Mouse (Mus musculus) forebrain, embryonic 12.5 days (tissue): ENCODE measurements at regions not wholly inside any gene's neighbourhood (a gene's known extent, or its start where the extent isn't known, plus 50 kb on each side); places are given as distances from the start of the nearest gene placed in this dataset.

Source experiments
- ATAC-seq: fragments of 200-750 bp; cut with Nextera tagmentation; 2 replicates; pipeline ENCODE4 v1.8.0; 2017; ENCODE audit warnings: moderate TSS enrichment; ENCODE audit not compliant: low FRiP score
- H3K27ac ChIP-seq: fragments of 300-500 bp; sonication (generic); 2 replicates; pipeline ENCODE4 v1.5.1; 2016; ENCODE audit warnings: mild to moderate bottlenecking
- H3K27me3 ChIP-seq: fragments of 300-500 bp; sonication (generic); 2 replicates; pipeline ENCODE4 v1.6.1; 2016; ENCODE audit warnings: mild to moderate bottlenecking
- H3K36me3 ChIP-seq: fragments of 300-500 bp; sonication (generic); replicated peaks from 2 replicates; pipeline ENCODE4 v1.6.1; 2016; ENCODE audit warnings: mild to moderate bottlenecking
- H3K4me1 ChIP-seq: fragments of 300-500 bp; sonication (generic); 2 replicates; pipeline ENCODE4 v1.6.1; 2016
- H3K4me2 ChIP-seq: fragments of 300-500 bp; sonication (generic); 2 replicates; pipeline ENCODE4 v1.6.1; 2016; ENCODE audit warnings: mild to moderate bottlenecking, moderate library complexity
- H3K4me3 ChIP-seq: fragments of 300-500 bp; sonication (generic); replicated peaks from 2 replicates; pipeline ENCODE4 v1.5.1; 2016; ENCODE audit warnings: mild to moderate bottlenecking
- H3K9ac ChIP-seq: fragments of 300-500 bp; sonication (generic); 2 replicates; pipeline ENCODE4 v1.6.1; 2016; ENCODE audit warnings: mild to moderate bottlenecking
- H3K9me3 ChIP-seq: fragments of 300-500 bp; sonication (generic); 2 replicates; pipeline ENCODE4 v1.6.1; 2016
- WGBS: fragments of 180-500 bp; shearing (Covaris S2); methylation state at CpG from one replicate; pipeline ENCODE4 v1.1.7; 2016; 5-methylcytosine and 5-hydroxymethylcytosine counted together

GRCm38 (mm10) chr4:124015323-124015722, 97.5 kb upstream of the 4930535I16Rik start:
- Histone ChIP-seq H3K36me3 (no peaks in the 10 kb centered on the region), H3K4me3 (no peak overlapping the region), H3K9ac (no peak overlapping the region), H3K9me3 (no peaks in the 10 kb centered on the region), H3K4me1 (peaks cover 6% of the 10 kb centered on the region; the same call in 1 of the 2 replicates), H3K4me2 (no peak overlapping the region), H3K27me3 (no peaks in the 10 kb centered on the region; the same call in 1 of the 2 replicates), H3K27ac (no peak overlapping the region)
- ATAC-seq = no peak
- 47% methylated on average over 6 of the region's 6 CpGs for WGBS

- H3K4me1 ChIP-seq = peaks cover 6% of the 10 kb centered on the region; the same call in 1 of the 2 replicates
- WGBS = 80% methylated on average over 6 of the region's 6 CpGs
- no peak overlapping the region for H3K27ac ChIP-seq
- H3K27me3 ChIP-seq = no peaks in the 10 kb centered on the region
- no peak for ATAC-seq
- no peak overlapping the region for H3K4me2 ChIP-seq
- no peak overlapping the region for H3K4me3 ChIP-seq
- H3K36me3 ChIP-seq = no peaks in the 10 kb centered on the region
- H3K9ac ChIP-seq = no peak overlapping the region
- no peaks in the 10 kb centered on the region for H3K9me3 ChIP-seq
Measured at GRCm38 (mm10) chr4:124012406-124012805, 94.6 kb upstream of the 4930535I16Rik start.

GRCm38 (mm10) chr4:124008725-124009124, 90.9 kb upstream of the 4930535I16Rik start:
- WGBS = 97% methylated on average over 1 of the region's 1 CpGs
- Histone ChIP-seq H3K27me3 (no peaks in the 10 kb centered on the region), H3K27ac (no peak overlapping the region), H3K9ac (no peak overlapping the region), H3K4me1 (no peaks in the 10 kb centered on the region), H3K36me3 (no peaks in the 10 kb centered on the region), H3K9me3 (no peaks in the 10 kb centered on the region), H3K4me3 (no peak overlapping the region), H3K4me2 (no peak overlapping the region)
- no peak for ATAC-seq

GRCm38 (mm10) chr4:124005626-124006315, 87.9 kb upstream of the 4930535I16Rik start:
- Histone ChIP-seq H3K4me2 (no peak overlapping the region), H3K9me3 (no peaks in the 10 kb centered on the region), H3K4me3 (no peak overlapping the region), H3K36me3 (no peaks in the 10 kb centered on the region), H3K4me1 (no peaks in the 10 kb centered on the region), H3K27ac (no peak overlapping the region), H3K9ac (no peak overlapping the region), H3K27me3 (peaks cover 4% of the 10 kb centered on the region; the same call in 1 of the 2 replicates)
- no peak for ATAC-seq
- WGBS = 79% methylated on average over 17 of the region's 17 CpGs

GRCm38 (mm10) chr4:124002760-124003159, 84.9 kb upstream of the 4930535I16Rik start:
- Histone ChIP-seq H3K27me3 (peaks cover 4% of the 10 kb centered on the region; the same call in 1 of the 2 replicates), H3K36me3 (no peaks in the 10 kb centered on the region), H3K27ac (no peak overlapping the region), H3K4me2 (no peak overlapping the region), H3K4me1 (peaks cover 4% of the 10 kb centered on the region; the same call in 1 of the 2 replicates), H3K4me3 (no peak overlapping the region), H3K9me3 (no peaks in the 10 kb centered on the region), H3K9ac (no peak overlapping the region)
- WGBS = 77% methylated on average over 6 of the region's 6 CpGs
- ATAC-seq = no peak

GRCm38 (mm10) chr4:124002105-124002504, 84.3 kb upstream of the 4930535I16Rik start:
- 79% methylated on average over 7 of the region's 7 CpGs for whole genome bisulfite sequencing
- Histone ChIP-seq H3K4me2 (no peak overlapping the region), H3K27me3 (peaks cover 9% of the 10 kb centered on the region; the same call in 1 of the 2 replicates), H3K4me3 (no peak overlapping the region), H3K4me1 (peaks cover 4% of the 10 kb centered on the region; the same call in 1 of the 2 replicates), H3K36me3 (no peaks in the 10 kb centered on the region), H3K9ac (no peak overlapping the region), H3K27ac (no peak overlapping the region), H3K9me3 (no peaks in the 10 kb centered on the region)
- ATAC-seq = no peak

- Histone ChIP-seq H3K4me2 (no peak overlapping the region), H3K4me1 (peaks cover 12% of the 10 kb centered on the region), H3K36me3 (no peaks in the 10 kb centered on the region), H3K4me3 (no peak overlapping the region), H3K27ac (no peak overlapping the region), H3K9ac (no peak overlapping the region), H3K27me3 (peaks cover 30% of the 10 kb centered on the region), H3K9me3 (peaks cover 4% of the 10 kb centered on the region; the same call in 1 of the 2 replicates)
- WGBS = 82% methylated on average over 8 of the region's 8 CpGs
- ATAC-seq = no peak
Measured at GRCm38 (mm10) chr4:123995815-123996214, 78.0 kb upstream of the 4930535I16Rik start.

- H3K36me3 ChIP-seq = no peaks in the 10 kb centered on the region
- 0 out of 2 replicates have a peak overlapping the region, but pooled peaks have one; percentile 46 for H3K27ac ChIP-seq
- peak overlapping the region; percentile 34 for H3K4me3 ChIP-seq
- H3K4me2 ChIP-seq = peak overlapping the region; percentile 64
- H3K9ac ChIP-seq = peak overlapping the region; percentile 57
- 14% methylated on average over 10 of the region's 10 CpGs for WGBS
- H3K9me3 ChIP-seq = peaks cover 2% of the 10 kb centered on the region; the same call in 1 of the 2 replicates
- H3K27me3 ChIP-seq = peaks cover 53% of the 10 kb centered on the region
- no peak for ATAC-seq
- H3K4me1 ChIP-seq = peaks cover 21% of the 10 kb centered on the region
Measured at GRCm38 (mm10) chr4:123991223-123991622, 73.4 kb upstream of the 4930535I16Rik start.

- Histone ChIP-seq H3K36me3 (no peaks in the 10 kb centered on the region), H3K4me2 (peak overlapping the region; percentile 64), H3K27me3 (peaks cover 53% of the 10 kb centered on the region), H3K9me3 (no peaks in the 10 kb centered on the region), H3K4me1 (peaks cover 21% of the 10 kb centered on the region), H3K9ac (peak overlapping the region; percentile 57), H3K27ac (0 out of 2 replicates have a peak overlapping the region, but pooled peaks have one; percentile 46), H3K4me3 (peak overlapping the region; percentile 34)
- peak; percentile 85 for ATAC-seq
- 2% methylated on average over 37 of the region's 37 CpGs for WGBS
Measured at GRCm38 (mm10) chr4:123990293-123991185, 72.7 kb upstream of the 4930535I16Rik start.
